Mouse (Mus musculus) left cerebral cortex, postnatal 25 days (tissue): Measurements from ENCODE around the gene Ndufb2. TPM values are rescaled to one million over a fixed set of nuclear protein-coding genes. Genes with fewer than 3 reads are reported as not detected.

Experiments used
- DNase-seq, 2 experiments: peaks; one replicate each; pipeline ENCODE4 v3.0.0; 2022; ENCODE audit warnings: low spot score in 2 of 2, mixed read lengths in 1 of 2
- intact Hi-C: fragments of 180-260 bp; cut with DNase I; formaldehyde crosslinking; loops from one replicate; pipeline ENCODE4 v1.15.1; 2025
- total RNA-seq, 2 experiments: library from RNA; stranded (reverse); gene quantifications; 2 replicates each; pipeline ENCODE4 v1.2.3; 2021

The Ndufb2 gene
- total RNA-seq, 2 experiments from 2014 or later = 175 to 187 TPM

GRCm38 (mm10) chr6:39574555-39574869, 17.9 kb upstream of the Ndufb2 start:
- intact Hi-C loops = no loop called here
- DNase-seq = no peak

GRCm38 (mm10) chr6:39574951-39575350, 17.4 kb upstream of the Ndufb2 start:
- intact Hi-C loops = no loop called here
- no peak for DNase-seq

DNA sequence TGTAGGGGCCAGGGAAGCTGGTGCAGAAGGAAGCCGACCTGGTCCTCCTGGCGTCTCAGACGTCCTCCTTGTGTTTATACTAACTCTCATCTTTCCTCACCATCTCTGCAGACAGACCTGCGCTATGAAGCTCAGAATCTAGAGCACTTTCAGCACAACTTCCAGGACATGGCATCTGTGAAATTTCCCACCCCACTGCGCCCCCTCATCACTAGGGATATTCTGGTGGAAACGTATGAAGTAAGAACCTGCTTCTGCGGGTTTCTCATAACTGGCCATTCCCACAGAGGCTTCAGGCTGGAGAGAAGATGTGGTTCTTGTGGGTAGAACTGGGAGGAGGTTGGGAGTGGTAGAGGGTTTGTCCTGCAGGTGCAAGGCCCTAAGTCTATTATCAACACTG, 12.8 kb upstream of the Ndufb2 start:
- intact Hi-C loops = no loop called here
- DNase-seq = peak in 1 of 2 experiments; percentile 84

DNA sequence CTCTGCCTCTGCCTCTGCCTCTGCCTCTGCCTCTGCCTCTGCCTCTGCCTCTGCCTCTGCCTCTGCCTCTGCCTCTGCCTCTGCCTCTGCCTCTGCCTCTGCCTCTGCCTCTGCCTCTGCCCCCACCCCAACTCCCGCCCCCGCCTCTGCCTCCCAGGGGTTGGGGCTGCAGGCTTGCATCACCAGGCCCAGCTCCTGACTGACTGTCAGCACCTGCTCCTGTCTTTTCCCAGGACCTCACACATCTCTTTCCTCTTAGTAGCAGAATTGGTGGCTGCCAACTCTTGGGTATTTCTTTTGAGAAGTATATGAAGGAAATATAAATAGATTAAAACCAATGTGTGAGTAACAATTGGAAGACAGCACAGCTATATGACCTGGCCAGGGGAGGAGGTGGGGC, 11.8 kb upstream of the Ndufb2 start:
- no peak for DNase-seq
- intact Hi-C loops = no loop called here

DNA sequence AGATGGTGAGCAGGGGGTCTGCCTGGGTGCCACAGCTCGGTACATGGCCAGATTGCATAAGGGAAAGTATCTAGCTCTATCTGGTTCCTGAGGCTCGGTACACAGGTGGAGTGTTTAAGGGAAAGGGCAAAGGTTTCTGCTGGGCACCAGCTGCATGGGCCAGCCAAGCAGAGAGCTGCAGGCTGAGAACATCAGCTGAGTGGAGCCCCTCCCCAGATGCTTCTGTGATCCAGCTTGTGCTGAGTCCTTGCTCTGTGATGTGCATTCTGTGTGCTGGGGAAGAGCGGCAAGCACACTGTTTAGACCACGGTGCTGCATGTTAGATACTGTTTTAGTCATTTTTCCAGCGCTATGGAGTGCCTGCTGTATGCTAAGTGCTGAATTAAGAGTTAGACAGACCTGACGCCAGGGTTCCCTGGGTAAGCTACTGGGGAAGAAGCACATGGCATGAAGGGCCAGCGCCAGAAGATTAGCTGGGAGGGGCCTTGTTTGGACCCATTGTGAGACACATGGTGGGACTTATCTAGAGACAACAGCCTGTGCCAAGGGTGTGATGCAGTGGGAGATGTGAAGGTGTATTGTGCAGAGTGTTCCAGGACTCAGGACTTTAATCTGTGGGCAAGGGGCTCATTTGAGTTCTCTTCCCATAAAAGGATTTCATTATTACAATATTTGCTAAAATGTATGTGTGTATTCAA, 11.1 kb upstream of the Ndufb2 start:
- intact Hi-C loops = no loop called here
- no peak for DNase-seq

DNA sequence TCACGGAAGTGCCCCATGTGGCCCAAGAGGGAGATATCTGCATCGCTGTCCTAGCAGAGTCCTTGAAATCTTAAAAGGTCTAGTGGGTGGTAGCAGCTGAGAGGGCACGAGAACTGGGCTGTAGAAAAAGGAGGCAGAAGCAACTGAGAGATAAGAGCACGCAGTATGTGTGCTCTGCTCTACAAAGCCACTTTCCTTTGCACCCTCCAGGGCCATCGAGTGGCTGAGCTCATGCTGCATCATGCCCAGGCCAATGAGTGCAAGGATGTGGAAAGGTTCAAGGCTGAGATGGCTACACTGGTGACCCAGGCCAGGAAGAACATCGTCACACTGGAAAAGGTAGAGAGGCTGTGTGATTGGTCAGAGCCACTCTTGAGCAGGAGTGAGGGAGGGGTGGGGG, 6.9 kb upstream of the Ndufb2 start, which contains the start of gene Gm42420:
Gene Gm42420 (plus strand): TSS at position 237 of the 400 bp plus-strand sequence.
- intact Hi-C loops = no loop called here
- no peak for DNase-seq

- DNase-seq = no peak
- intact Hi-C loops = no loop called here
Observed at GRCm38 (mm10) chr6:39591481-39591880, 893 bp upstream of the Ndufb2 start.

DNA sequence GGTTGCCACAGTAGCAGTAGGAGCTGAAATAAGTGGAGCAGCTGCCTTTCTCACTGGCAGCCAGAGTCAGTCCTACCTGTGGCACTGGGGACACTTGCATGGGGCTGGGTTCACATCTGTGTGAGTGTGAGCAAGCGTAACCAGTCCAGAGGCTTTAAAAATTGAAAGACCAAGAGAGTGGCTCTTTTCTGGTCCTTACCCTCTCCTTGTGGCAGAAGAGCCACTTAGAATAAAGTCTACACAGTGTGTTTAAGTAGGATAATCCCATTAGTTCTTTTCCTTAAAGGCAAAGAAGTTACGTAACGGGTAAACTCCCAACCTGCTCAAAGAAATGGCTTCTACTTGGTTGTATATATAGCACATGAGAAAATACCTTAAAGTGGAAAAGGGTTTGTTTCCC, 8.5 kb downstream of the Ndufb2 start:
- DNase-seq = no peak
- intact Hi-C loops = no loop called here

DNA sequence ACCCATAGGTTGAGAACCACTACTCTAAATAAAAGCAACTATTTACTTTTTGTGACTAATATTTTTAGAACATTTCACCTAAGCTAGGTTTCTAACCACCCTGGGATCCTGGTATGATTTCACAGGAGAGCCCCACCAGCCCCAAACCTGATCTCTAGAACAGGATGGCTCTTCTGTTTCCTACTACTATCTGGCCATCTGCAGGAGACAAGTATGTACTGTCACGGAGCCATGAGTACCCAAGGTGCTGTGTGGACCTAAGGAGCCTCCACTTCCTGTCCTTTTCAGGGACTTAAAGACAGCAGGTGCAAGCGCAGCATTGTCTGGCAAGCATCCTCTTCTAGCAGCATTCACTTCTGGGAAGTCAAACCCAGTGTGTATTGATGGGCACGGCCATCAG, 9.5 kb downstream of the Ndufb2 start:
- DNase-seq = no peak
- intact Hi-C loops = no loop called here

DNA sequence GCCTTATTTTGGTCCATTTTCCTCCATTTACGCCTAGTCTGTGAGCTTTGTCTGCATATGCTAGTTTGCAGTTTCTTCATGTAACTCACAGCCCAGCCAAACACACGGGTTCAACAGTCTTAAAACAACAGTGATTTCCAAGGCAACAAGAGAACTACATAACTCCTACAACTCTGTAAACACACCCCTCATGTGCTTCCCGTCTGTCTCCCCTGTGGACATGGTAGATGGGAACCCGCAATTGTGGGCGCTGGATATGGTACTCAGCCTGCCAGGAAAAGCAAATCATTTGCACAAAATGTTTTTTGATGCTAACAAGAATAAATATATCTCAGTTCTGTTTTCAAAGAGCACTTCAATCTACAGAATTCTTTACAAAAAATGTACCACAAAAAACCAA, 12.2 kb downstream of the Ndufb2 start:
- peak; percentile 25 to 62 for DNase-seq
- intact Hi-C loops = no loop called here

GRCm38 (mm10) chr6:39606056-39606455, 13.7 kb downstream of the Ndufb2 start:
- no peak for DNase-seq
- intact Hi-C loops = loop anchor here (5.0 kb wide), 1 partner anchor 176 kb away; no protein-coding TSS in a partner anchor

DNA sequence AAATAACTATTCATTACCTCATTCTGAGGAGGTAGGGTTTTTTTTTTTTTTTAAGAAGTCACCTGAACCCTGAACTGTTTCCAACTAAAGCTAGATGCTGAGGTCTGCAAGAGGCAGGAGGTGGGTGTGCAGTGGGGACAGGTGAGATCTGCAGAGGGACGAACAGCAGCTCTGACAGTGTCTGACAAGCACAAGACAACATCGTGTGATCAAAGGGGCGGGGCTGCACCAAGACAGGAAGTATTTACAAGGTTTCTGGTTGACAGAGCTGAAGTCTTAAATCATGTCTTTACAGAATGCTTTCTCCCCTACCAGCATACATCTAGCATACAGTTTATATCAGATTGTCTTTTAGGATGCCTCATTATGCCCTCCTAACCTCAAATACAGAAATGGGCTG, 14.5 kb downstream of the Ndufb2 start:
- intact Hi-C loops = loop anchor here (5.0 kb wide), 1 partner anchor 175 kb away; no protein-coding TSS in a partner anchor
- DNase-seq = no peak

DNA sequence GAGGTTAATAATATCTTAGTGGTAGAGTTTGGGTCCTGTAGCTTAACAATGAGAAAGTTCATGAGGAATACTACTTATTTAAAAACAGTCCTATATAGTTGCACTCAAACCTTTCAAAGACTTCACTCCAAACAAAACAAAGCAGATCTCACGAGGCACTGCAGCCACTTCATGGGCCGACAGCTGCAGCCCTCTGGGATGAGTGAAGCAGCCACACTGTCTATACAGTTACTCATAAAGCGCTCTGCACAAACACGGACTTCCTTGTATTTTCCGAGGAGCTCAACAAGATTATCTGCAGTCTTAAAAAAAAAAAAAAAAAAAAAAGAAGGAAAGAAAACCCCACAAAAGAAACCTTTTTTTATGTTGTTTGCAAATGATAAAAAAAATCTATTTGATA, 15.0 kb downstream of the Ndufb2 start:
- no peak for DNase-seq
- intact Hi-C loops = loop anchor here (5.0 kb wide), 1 partner anchor 175 kb away; no protein-coding TSS in a partner anchor

- DNase-seq = no peak
- intact Hi-C loops = no loop called here
Observed at GRCm38 (mm10) chr6:39610207-39610606, 17.8 kb downstream of the Ndufb2 start.

DNA sequence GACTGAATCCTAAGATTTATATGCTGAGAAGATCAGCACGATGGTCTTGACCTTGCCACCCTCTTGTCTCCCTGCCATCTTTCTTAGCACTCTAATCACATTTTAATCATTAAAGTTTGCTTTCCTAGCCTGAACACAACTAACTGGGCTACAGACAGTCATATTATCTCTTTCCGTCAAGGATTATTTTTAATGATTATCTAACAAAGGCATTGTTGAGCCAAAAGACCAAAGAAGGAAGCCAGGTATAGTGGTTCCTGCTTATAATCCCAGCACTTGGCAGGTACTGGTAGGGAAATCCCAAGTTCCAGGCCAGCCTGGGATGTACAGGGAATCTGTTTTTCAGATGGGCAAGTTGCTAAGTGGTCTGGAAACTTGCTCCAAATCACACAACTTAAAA, 18.9 kb downstream of the Ndufb2 start:
- DNase-seq = no peak
- intact Hi-C loops = no loop called here

Other genes starting within 250 kb of the Ndufb2 start
- 10 to 100 TPM; 72.2 to 75.5 TPM for gene Slc37a3, start 214.9 kb upstream of the Ndufb2 start, total RNA-seq
- gene Rab19, start 211.4 kb upstream of the Ndufb2 start, total RNA-seq = not detected
- 100 to 1,000 TPM; 152 to 154 TPM for gene Mkrn1, start 172.1 kb upstream of the Ndufb2 start, total RNA-seq
- 10 to 100 TPM; 20.2 to 22.0 TPM for gene Dennd2a, start 34.7 kb upstream of the Ndufb2 start, total RNA-seq
- gene Adck2, start 18.7 kb upstream of the Ndufb2 start, total RNA-seq = 10 to 100 TPM; 28.1 to 31.0 TPM
- under 1 TPM in 1 of 2 experiments, not detected in 1; 0.80 TPM for gene Gm42420, start 6.8 kb upstream of the Ndufb2 start, total RNA-seq
- gene Braf, start 132.9 kb downstream of the Ndufb2 start, total RNA-seq = 100 to 1,000 TPM; 111 TPM
- 100 to 1,000 TPM in 1 of 2 experiments, 10 to 100 TPM in 1; 97.0 to 102 TPM for gene Mrps33, start 218.4 kb downstream of the Ndufb2 start, total RNA-seq